Mouse (Mus musculus) MEL (cell line): ENCODE results near the gene Ctu1. TPM values are rescaled to one million over a fixed set of nuclear protein-coding genes. Genes with fewer than 3 reads are reported as not detected.

Experiments
- DNase-seq: peaks from one replicate; pipeline ENCODE4 v3.0.0; 2011; ENCODE audit warnings: low read depth, low spot score
- H3K27ac ChIP-seq: 2 replicates; pipeline ENCODE4 v1.5.1; 2012; ENCODE audit warnings: low read depth, mild to moderate bottlenecking, control low read depth, low read length, moderate library complexity; ENCODE audit not compliant: control insufficient read depth
- H3K27me3 ChIP-seq, 2 experiments: fragments of 150-350 bp in 1 of 2; sonication (generic) in 1 of 2; 2 replicates each; pipeline ENCODE4 v1.6.1; 2012; ENCODE audit warnings: low read length in 2 of 2, mild to moderate bottlenecking in 2 of 2, improper control_type of control experiment in 1 of 2, moderate library complexity in 1 of 2; ENCODE audit not compliant: insufficient read depth in 2 of 2, control insufficient read depth in 1 of 2
- H3K36me3 ChIP-seq, 2 experiments: 2 replicates each; pipeline ENCODE4 v1.6.1; 2012 to 2014; ENCODE audit warnings: low read length in 2 of 2, improper control_type of control experiment in 1 of 2, inconsistent platforms in 1 of 2, mild to moderate bottlenecking in 1 of 2; ENCODE audit not compliant: insufficient read depth in 2 of 2, control insufficient read depth in 1 of 2
- H3K4me1 ChIP-seq, 2 experiments: fragments of 150-350 bp in 1 of 2; sonication (generic) in 1 of 2; 2 replicates each; pipeline ENCODE4 v1.6.1; 2012; ENCODE audit warnings: low read length in 2 of 2, improper control_type of control experiment in 1 of 2, mild to moderate bottlenecking in 1 of 2; ENCODE audit not compliant: insufficient read depth in 2 of 2, control insufficient read depth in 1 of 2
- H3K4me3 ChIP-seq, 2 experiments: fragments of 150-350 bp in 1 of 2; sonication (generic) in 1 of 2; 2 replicates each; pipeline ENCODE4 v1.5.1; 2012; ENCODE audit warnings: low read depth in 2 of 2, low read length in 2 of 2, mild to moderate bottlenecking in 2 of 2, moderate library complexity in 2 of 2, control low read depth in 1 of 2, improper control_type of control experiment in 1 of 2; ENCODE audit not compliant: control insufficient read depth in 1 of 2, insufficient read depth in 1 of 2
- H3K79me2 ChIP-seq: 2 replicates; pipeline ENCODE4 v1.6.1; 2012; ENCODE audit warnings: mild to moderate bottlenecking, low read length, moderate library complexity; ENCODE audit not compliant: control insufficient read depth, poor library complexity, insufficient read depth
- H3K9ac ChIP-seq: 2 replicates; pipeline ENCODE4 v1.6.1; 2012; ENCODE audit warnings: low read depth, mild to moderate bottlenecking, control low read depth, low read length, moderate library complexity; ENCODE audit not compliant: control insufficient read depth, poor library complexity, severe bottlenecking
- H3K9me3 ChIP-seq: fragments of 150-350 bp; sonication (generic); replicated peaks from 2 replicates; pipeline ENCODE4 v1.6.1; 2012; ENCODE audit warnings: mild to moderate bottlenecking, low read length, improper control_type of control experiment, moderate library complexity; ENCODE audit not compliant: insufficient read depth
- ETS1 ChIP-seq: IDR thresholded peaks from 2 replicates; pipeline ENCODE4 v1.6.1; 2012; ENCODE audit warnings: low read depth, mild to moderate bottlenecking, inconsistent platforms, low read length, improper control_type of control experiment, moderate library complexity
- MAFK ChIP-seq: IDR thresholded peaks from 2 replicates; pipeline ENCODE4 v1.6.1; 2011; ENCODE audit warnings: low read depth, mild to moderate bottlenecking, low read length, improper control_type of control experiment, borderline replicate concordance
- NELFE ChIP-seq: IDR thresholded peaks from 2 replicates; pipeline ENCODE4 v1.6.1; 2011; ENCODE audit warnings: low read depth, low read length, improper control_type of control experiment
- RCOR1 ChIP-seq: IDR thresholded peaks from 2 replicates; pipeline ENCODE4 v1.6.1; 2012; ENCODE audit warnings: low read depth, mild to moderate bottlenecking, inconsistent platforms, low read length, improper control_type of control experiment
- SMC3 ChIP-seq: IDR thresholded peaks from 2 replicates; pipeline ENCODE4 v1.6.1; 2011; ENCODE audit warnings: low read depth, low read length, improper control_type of control experiment
- TAL1 ChIP-seq: IDR thresholded peaks from 2 replicates; pipeline ENCODE4 v1.6.1; 2012; ENCODE audit warnings: mild to moderate bottlenecking, inconsistent platforms, low read length, moderate library complexity, mixed read lengths
- TCF12 ChIP-seq: IDR thresholded peaks from 2 replicates; pipeline ENCODE4 v1.6.1; 2014; ENCODE audit warnings: low read depth, mild to moderate bottlenecking, inconsistent platforms, low read length, improper control_type of control experiment, moderate library complexity
- UBTF ChIP-seq: IDR thresholded peaks from 2 replicates; pipeline ENCODE4 v1.6.1; 2012; ENCODE audit warnings: low read depth, mild to moderate bottlenecking, inconsistent platforms, low read length, improper control_type of control experiment, moderate library complexity, borderline replicate concordance; ENCODE audit not compliant: insufficient read depth
- USF1 ChIP-seq: IDR thresholded peaks from 2 replicates; pipeline ENCODE4 v1.6.1; 2014; ENCODE audit warnings: low read depth, mild to moderate bottlenecking, inconsistent platforms, low read length, improper control_type of control experiment, moderate library complexity
- USF2 ChIP-seq, 2 experiments: IDR thresholded peaks; 2 replicates each; pipeline ENCODE4 v1.6.1; 2011 to 2012; ENCODE audit warnings: improper control_type of control experiment in 2 of 2, low read length in 2 of 2, borderline replicate concordance in 1 of 2, inconsistent platforms in 1 of 2, low read depth in 1 of 2, mild to moderate bottlenecking in 1 of 2; ENCODE audit not compliant: insufficient read depth in 1 of 2
- ZKSCAN1 ChIP-seq: IDR thresholded peaks from 2 replicates; pipeline ENCODE4 v1.6.1; 2012; ENCODE audit warnings: low read depth, mild to moderate bottlenecking, inconsistent platforms, low read length, improper control_type of control experiment, moderate library complexity
- polyA plus RNA-seq, 2 experiments: library from polyadenylated mRNA; stranded (reverse) in 1 of 2; unstranded in 1 of 2; fragments of >175 nt in 1 of 2; fragments of >200 nt in 1 of 2; gene quantifications; 2 replicates each; pipeline versions ENCODE4 v1.2.1 to v1.2.4; 2012; ENCODE audit warnings: low replicate concordance in 2 of 2, low read depth in 1 of 2; ENCODE audit not compliant: insufficient read length in 2 of 2, insufficient read depth in 1 of 2, missing spikeins in 1 of 2
- total RNA-seq: library from RNA; depleted of rRNA; stranded (reverse); fragments of 300-350 nt; gene quantifications from 2 replicates; pipeline ENCODE4 v1.2.3, GENCODE M21; 2012

The Ctu1 gene
- total and polyA plus RNA-seq, 3 experiments = 15.6 to 17.2 TPM; not detected in 1

DNA sequence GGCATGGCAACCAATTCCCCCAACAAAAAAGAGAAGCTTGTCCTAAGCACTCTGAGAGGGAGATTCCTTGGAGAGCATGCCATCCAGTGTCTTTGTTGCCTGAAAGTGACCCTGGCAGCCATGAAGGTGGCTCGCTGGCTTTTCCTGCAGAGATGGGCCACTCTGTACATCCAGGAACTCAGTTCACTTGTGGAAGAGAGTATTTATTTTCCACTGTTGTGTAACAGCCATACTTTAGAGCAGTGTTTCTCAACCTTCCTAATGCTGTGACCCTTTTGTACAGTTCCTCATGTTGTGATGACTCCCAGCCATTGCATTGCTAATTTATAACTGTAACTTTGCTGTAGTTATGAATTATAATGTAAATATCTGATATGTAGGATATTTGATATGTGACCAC lies 34.7 kb upstream of the Ctu1 start:
- H3K4me3 ChIP-seq = no peak overlapping the region
- TF ChIP-seq UBTF = no peak
- no peak overlapping the region for H3K9ac ChIP-seq
- no peak overlapping the region for H3K27ac ChIP-seq
- H3K36me3 ChIP-seq = no peaks in the 10 kb centered on the region; a peak in 1 of 4 replicates
- peaks cover 0 to 2% of the 10 kb centered on the region in 2 experiments; a peak in 2 of 4 replicates for H3K4me1 ChIP-seq
- no peaks in the 10 kb centered on the region for H3K27me3 ChIP-seq
- DNase-seq = no peak
- H3K79me2 ChIP-seq = no peaks in the 10 kb centered on the region
- H3K9me3 ChIP-seq = no peaks in the 10 kb centered on the region

DNA sequence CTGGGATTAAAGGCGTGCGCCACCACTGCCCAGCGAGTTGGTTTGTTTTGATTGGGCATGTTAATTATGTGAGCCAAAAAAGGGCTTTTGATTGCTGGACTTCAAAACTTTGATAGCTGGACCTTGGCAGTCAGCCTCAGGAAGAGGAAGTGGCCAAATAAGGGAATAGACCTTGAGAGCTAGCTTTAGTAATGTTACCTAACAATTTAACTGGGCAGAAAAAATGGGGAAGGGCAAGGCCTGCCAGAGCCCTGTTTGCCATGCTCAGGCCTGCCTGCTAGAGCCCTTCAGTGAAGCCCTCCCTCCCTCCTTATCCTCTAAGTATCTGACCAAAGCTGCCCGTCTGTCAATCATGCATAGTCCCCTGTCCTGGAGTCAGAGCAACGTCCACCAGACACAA lies 29.2 kb upstream of the Ctu1 start:
- H3K9me3 ChIP-seq = no peaks in the 10 kb centered on the region

DNA sequence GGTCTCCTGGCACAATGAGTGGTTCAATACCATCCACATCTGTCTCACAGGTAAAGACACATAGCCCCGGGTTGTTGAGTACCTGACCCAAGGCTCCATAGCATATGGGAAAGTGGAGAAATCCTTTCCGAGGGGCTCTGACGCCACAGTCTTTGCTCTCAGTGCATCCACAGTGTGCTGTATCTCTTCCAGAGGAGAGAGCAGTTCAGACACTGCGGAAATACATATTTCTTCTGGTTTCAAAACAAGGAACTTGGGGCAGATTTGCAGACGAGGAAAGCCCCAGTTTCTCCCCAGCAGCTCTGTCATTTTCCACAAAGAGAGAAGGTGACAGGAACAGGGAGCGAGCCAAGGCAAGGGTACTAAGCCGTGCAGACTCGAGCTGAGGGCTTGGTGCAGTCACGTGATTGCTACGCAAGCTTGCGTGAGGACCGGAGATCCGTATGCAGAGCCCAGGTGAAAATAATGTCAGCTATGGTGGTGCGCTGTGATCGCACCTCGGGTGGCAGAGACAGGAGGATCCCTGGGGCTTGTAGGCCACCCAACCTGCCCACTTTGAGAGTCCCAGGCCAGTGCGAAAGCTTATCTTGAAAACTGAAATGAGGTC lies 28.7 kb upstream of the Ctu1 start:
- Histone ChIP-seq H3K4me3 (no peak overlapping the region), H3K27ac (no peak overlapping the region)
- TF ChIP-seq TCF12 (no peak), ZKSCAN1 (no peak), MAFK (no peak), TAL1 (no peak), USF2 (IDR thresholded peaks at IDR 0.05; ENCODE audit: borderline replicate concordance in 1 of 2, insufficient read depth in 1 of 2, low read depth in 1 of 2, low read length in 2 of 2) (no peak), SMC3 (no peak), ETS1 (no peak)

More for the DNA sequence above, 29.2 kb upstream of the Ctu1 start:
- H3K4me1 ChIP-seq = no peaks in the 10 kb centered on the region
- H3K79me2 ChIP-seq = no peaks in the 10 kb centered on the region
- H3K36me3 ChIP-seq = no peaks in the 10 kb centered on the region
- H3K27ac ChIP-seq = no peak overlapping the region
- no peak overlapping the region for H3K9ac ChIP-seq
- no peak overlapping the region for H3K4me3 ChIP-seq
- no peak for DNase-seq
- TF ChIP-seq USF1 (no peak), NELFE (no peak), RCOR1 (no peak)
- no peaks in the 10 kb centered on the region for H3K27me3 ChIP-seq

More for the DNA sequence above, 28.7 kb upstream of the Ctu1 start:
- H3K9me3 ChIP-seq = no peaks in the 10 kb centered on the region
- H3K79me2 ChIP-seq = no peaks in the 10 kb centered on the region
- no peak overlapping the region for H3K9ac ChIP-seq
- DNase-seq = no peak
- H3K27me3 ChIP-seq = no peaks in the 10 kb centered on the region
- no peaks in the 10 kb centered on the region for H3K36me3 ChIP-seq
- no peaks in the 10 kb centered on the region for H3K4me1 ChIP-seq
